Mouse (Mus musculus) forebrain, embryonic 10.5 days (tissue): ENCODE data around the gene Ptprr. TPM values are rescaled to one million over a fixed set of nuclear protein-coding genes. Genes with fewer than 3 reads are reported as not detected.
A peak's percentile ranks its signal among the peaks of the same experiment; 100 is the strongest.

Experiments
- DNase-seq: peaks from one replicate; pipeline ENCODE4 v3.0.0-alpha.2; 2017; ENCODE audit warnings: low spot score; ENCODE audit errors: extremely low spot score
- H3K27ac ChIP-seq: fragments of 300-500 bp; sonication (generic); 2 replicates; pipeline ENCODE4 v1.5.1; 2016; ENCODE audit warnings: mild to moderate bottlenecking
- H3K27me3 ChIP-seq: fragments of 300-500 bp; sonication (generic); 2 replicates; pipeline ENCODE4 v1.6.1; 2016; ENCODE audit warnings: mild to moderate bottlenecking; ENCODE audit not compliant: poor library complexity, severe bottlenecking
- H3K36me3 ChIP-seq: fragments of 300-500 bp; sonication (generic); replicated peaks from 2 replicates; pipeline ENCODE4 v1.6.1; 2016; ENCODE audit warnings: mild to moderate bottlenecking, moderate library complexity
- H3K4me1 ChIP-seq: fragments of 300-500 bp; sonication (generic); 2 replicates; pipeline ENCODE4 v1.6.1; 2016
- H3K4me3 ChIP-seq: fragments of 300-500 bp; sonication (generic); 2 replicates; pipeline ENCODE4 v1.5.1; 2016; ENCODE audit warnings: mild to moderate bottlenecking, moderate library complexity
- H3K9me3 ChIP-seq: fragments of 300-500 bp; sonication (generic); 2 replicates; pipeline ENCODE4 v1.6.1; 2016; ENCODE audit warnings: mild to moderate bottlenecking, moderate library complexity
- WGBS: fragments of 180-500 bp; shearing (Covaris S2); methylation state at CpG from one replicate; pipeline ENCODE4 v1.1.7; 2016; 5-methylcytosine and 5-hydroxymethylcytosine counted together
- polyA plus RNA-seq: library from polyadenylated mRNA; unstranded; fragments of >200 nt; fragmentation: Nextera tagmentation; extraction: Ambion mirVana; gene quantifications from 2 replicates; pipeline ENCODE4 v1.2.1, GENCODE M21; 2016

Gene Ptprr
- polyA plus RNA-seq, 1 experiment from 2014 or later = 0.24 TPM

- no peak for DNase-seq
- Histone ChIP-seq H3K27ac (0 out of 2 replicates have a peak overlapping the region, but pooled peaks have one; percentile 20), H3K27me3 (no peaks in the 10 kb centered on the region), H3K9me3 (no peaks in the 10 kb centered on the region), H3K4me3 (peak overlapping the region; percentile 12; the same call in 1 of the 2 replicates), H3K36me3 (no peaks in the 10 kb centered on the region), H3K4me1 (peaks cover 11% of the 10 kb centered on the region)
- WGBS = 17% methylated on average over 9 of the region's 9 CpGs
These were observed 190.1 kb downstream of the Ptprr start for GRCm38 (mm10) chr10:116207987-116208726.

- H3K9me3 ChIP-seq = no peaks in the 10 kb centered on the region
- H3K4me1 ChIP-seq = peaks cover 11% of the 10 kb centered on the region
- WGBS = 60% methylated on average over 9 of the region's 9 CpGs
- H3K27me3 ChIP-seq = no peaks in the 10 kb centered on the region
- DNase-seq = no peak
- H3K4me3 ChIP-seq = no peak overlapping the region
- no peaks in the 10 kb centered on the region for H3K36me3 ChIP-seq
- 0 out of 2 replicates have a peak overlapping the region, but pooled peaks have one; percentile 20 for H3K27ac ChIP-seq
These were observed 190.7 kb downstream of the Ptprr start for GRCm38 (mm10) chr10:116208727-116209115.

- H3K4me1 ChIP-seq = peaks cover 11% of the 10 kb centered on the region
- WGBS = 20% methylated on average over 3 of the region's 3 CpGs
- H3K36me3 ChIP-seq = no peaks in the 10 kb centered on the region
These were observed 194.1 kb downstream of the Ptprr start for GRCm38 (mm10) chr10:116212127-116212526.

GRCm38 (mm10) chr10:116220336-116221118 is 202.5 kb downstream of the Ptprr start:
- no peaks in the 10 kb centered on the region for H3K4me1 ChIP-seq
- 88% methylated on average over 12 of the region's 12 CpGs for WGBS
- H3K9me3 ChIP-seq = no peaks in the 10 kb centered on the region
- H3K4me3 ChIP-seq = no peak overlapping the region
- H3K27ac ChIP-seq = no peak overlapping the region
- no peaks in the 10 kb centered on the region for H3K36me3 ChIP-seq
- DNase-seq = no peak
- no peaks in the 10 kb centered on the region for H3K27me3 ChIP-seq

More at GRCm38 (mm10) chr10:116212127-116212526, 194.1 kb downstream of the Ptprr start:
- no peaks in the 10 kb centered on the region for H3K27me3 ChIP-seq
- no peaks in the 10 kb centered on the region for H3K9me3 ChIP-seq
- DNase-seq = no peak
- no peak overlapping the region for H3K27ac ChIP-seq
- no peak overlapping the region for H3K4me3 ChIP-seq

GRCm38 (mm10) chr10:116235299-116235698 is 217.3 kb downstream of the Ptprr start:
- Histone ChIP-seq H3K4me1 (no peaks in the 10 kb centered on the region), H3K9me3 (no peaks in the 10 kb centered on the region), H3K4me3 (no peak overlapping the region), H3K27ac (no peak overlapping the region), H3K36me3 (no peaks in the 10 kb centered on the region), H3K27me3 (no peaks in the 10 kb centered on the region)
- 61% methylated on average over 5 of the region's 5 CpGs for WGBS
- DNase-seq = no peak

GRCm38 (mm10) chr10:116242200-116242599 is 224.2 kb downstream of the Ptprr start:
- Histone ChIP-seq H3K27me3 (no peaks in the 10 kb centered on the region), H3K9me3 (no peaks in the 10 kb centered on the region), H3K4me3 (no peak overlapping the region), H3K36me3 (no peaks in the 10 kb centered on the region), H3K4me1 (no peaks in the 10 kb centered on the region), H3K27ac (no peak overlapping the region)
- DNase-seq = no peak
- WGBS = 88% methylated on average over 7 of the region's 7 CpGs

- 61% methylated on average over 7 of the region's 7 CpGs for WGBS
- Histone ChIP-seq H3K27me3 (no peaks in the 10 kb centered on the region), H3K9me3 (no peaks in the 10 kb centered on the region), H3K4me3 (no peak overlapping the region), H3K27ac (no peak overlapping the region), H3K4me1 (no peaks in the 10 kb centered on the region), H3K36me3 (no peaks in the 10 kb centered on the region)
- no peak for DNase-seq
These were observed 225.4 kb downstream of the Ptprr start for GRCm38 (mm10) chr10:116243373-116243772.

- Histone ChIP-seq H3K4me1 (no peaks in the 10 kb centered on the region), H3K36me3 (no peaks in the 10 kb centered on the region), H3K27ac (no peak overlapping the region), H3K27me3 (no peaks in the 10 kb centered on the region), H3K9me3 (no peaks in the 10 kb centered on the region), H3K4me3 (no peak overlapping the region)
- 92% methylated on average over 2 of the region's 2 CpGs for WGBS
- DNase-seq = no peak
These were observed 227.6 kb downstream of the Ptprr start for GRCm38 (mm10) chr10:116245632-116246031.

GRCm38 (mm10) chr10:116252668-116253067 is 234.7 kb downstream of the Ptprr start:
- Histone ChIP-seq H3K4me1 (no peaks in the 10 kb centered on the region), H3K27me3 (no peaks in the 10 kb centered on the region), H3K9me3 (no peaks in the 10 kb centered on the region), H3K36me3 (no peaks in the 10 kb centered on the region), H3K4me3 (no peak overlapping the region), H3K27ac (no peak overlapping the region)
- 91% methylated on average over 7 of the region's 7 CpGs for WGBS
- DNase-seq = no peak

GRCm38 (mm10) chr10:116253972-116254371 is 236.0 kb downstream of the Ptprr start:
- Histone ChIP-seq H3K4me1 (no peaks in the 10 kb centered on the region), H3K27ac (no peak overlapping the region), H3K4me3 (no peak overlapping the region), H3K27me3 (no peaks in the 10 kb centered on the region), H3K36me3 (no peaks in the 10 kb centered on the region), H3K9me3 (no peaks in the 10 kb centered on the region)
- 85% methylated on average over 6 of the region's 6 CpGs for WGBS
- no peak for DNase-seq

GRCm38 (mm10) chr10:116259298-116259697 is 241.3 kb downstream of the Ptprr start:
- Histone ChIP-seq H3K36me3 (no peaks in the 10 kb centered on the region), H3K9me3 (no peaks in the 10 kb centered on the region), H3K4me3 (no peak overlapping the region), H3K4me1 (peaks cover 12% of the 10 kb centered on the region), H3K27me3 (no peaks in the 10 kb centered on the region), H3K27ac (no peak overlapping the region)
- DNase-seq = no peak
- 89% methylated on average over 4 of the region's 4 CpGs for WGBS

- Histone ChIP-seq H3K4me1 (peaks cover 12% of the 10 kb centered on the region), H3K9me3 (no peaks in the 10 kb centered on the region), H3K27ac (0 out of 2 replicates have a peak overlapping the region, but pooled peaks have one; percentile 51), H3K4me3 (no peak overlapping the region), H3K27me3 (no peaks in the 10 kb centered on the region), H3K36me3 (no peaks in the 10 kb centered on the region)
- 83% methylated on average over 13 of the region's 13 CpGs for WGBS
- DNase-seq = no peak
These were observed 242.8 kb downstream of the Ptprr start for GRCm38 (mm10) chr10:116260658-116261433.
